Mouse (Mus musculus) heart, postnatal 25 days (tissue): ENCODE measurements around the gene Ccdc27. TPM values are rescaled to one million over a fixed set of nuclear protein-coding genes. Genes with fewer than 3 reads are reported as not detected.

Experiments
- DNase-seq: peaks from one replicate; pipeline ENCODE4 v3.0.0; 2022; ENCODE audit warnings: low spot score
- intact Hi-C: fragments of 180-260 bp; cut with DNase I; formaldehyde crosslinking; loops from one replicate; pipeline ENCODE4 v1.15.1; 2025
- total RNA-seq, 2 experiments: library from RNA; stranded (reverse); gene quantifications; 2 replicates each; pipeline ENCODE4 v1.2.3; 2021

Gene Ccdc27
- total RNA-seq = not detected

GRCm38 (mm10) chr4:154042577-154042976 is at the start of gene Ccdc27:
Ccdc27 (minus strand) TSS chr4:154042677.
- intact Hi-C loops = no loop called here
- DNase-seq = no peak

- intact Hi-C loops = no loop called here
- DNase-seq = no peak
Measured at GRCm38 (mm10) chr4:154091356-154091755, 48.9 kb upstream of the Ccdc27 start.

DNA sequence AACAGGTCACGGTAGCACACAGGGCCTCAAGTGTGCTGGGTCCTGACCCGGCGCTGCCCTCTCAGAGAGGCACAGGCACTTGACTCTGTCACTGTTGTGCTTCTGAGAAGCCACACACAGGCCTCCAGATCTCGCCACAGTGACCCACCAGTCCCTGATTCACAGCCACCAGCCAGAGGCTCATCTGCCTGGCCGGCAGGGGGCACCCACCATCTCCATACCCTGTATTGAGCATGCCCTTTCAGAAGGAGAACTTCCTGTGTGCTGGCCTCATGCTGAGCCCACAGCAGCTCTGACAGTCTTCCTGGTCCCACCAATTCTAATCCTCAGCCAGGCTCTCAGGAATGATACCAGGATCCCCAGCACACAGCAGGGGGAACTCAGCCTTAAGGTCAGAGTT is 46.7 kb upstream of the Ccdc27 start:
- intact Hi-C loops = no loop called here
- no peak for DNase-seq

- intact Hi-C loops = no loop called here
- DNase-seq = no peak
Measured at GRCm38 (mm10) chr4:154086436-154086835, 44.0 kb upstream of the Ccdc27 start.

DNA sequence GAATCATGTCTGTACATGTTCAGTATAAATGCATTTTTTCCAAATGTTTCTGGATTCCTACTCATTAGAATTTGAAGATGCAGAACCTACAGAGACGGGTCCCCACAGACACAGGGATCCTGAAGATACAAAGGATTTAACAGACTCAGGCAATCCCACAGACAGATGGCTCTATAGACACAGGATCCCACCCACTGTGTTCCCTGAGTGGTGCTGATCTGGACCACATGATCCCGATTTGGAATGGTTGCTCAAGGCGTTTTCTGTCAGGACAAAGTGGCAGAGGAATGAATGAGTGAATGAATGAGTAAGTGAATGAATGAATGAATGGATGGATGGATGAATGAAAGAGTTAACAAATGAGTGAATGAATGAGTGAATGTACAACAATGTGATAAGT is 43.4 kb upstream of the Ccdc27 start:
- intact Hi-C loops = no loop called here
- no peak for DNase-seq

- DNase-seq = no peak
- intact Hi-C loops = no loop called here
Measured at GRCm38 (mm10) chr4:154081974-154082373, 39.5 kb upstream of the Ccdc27 start.

DNA sequence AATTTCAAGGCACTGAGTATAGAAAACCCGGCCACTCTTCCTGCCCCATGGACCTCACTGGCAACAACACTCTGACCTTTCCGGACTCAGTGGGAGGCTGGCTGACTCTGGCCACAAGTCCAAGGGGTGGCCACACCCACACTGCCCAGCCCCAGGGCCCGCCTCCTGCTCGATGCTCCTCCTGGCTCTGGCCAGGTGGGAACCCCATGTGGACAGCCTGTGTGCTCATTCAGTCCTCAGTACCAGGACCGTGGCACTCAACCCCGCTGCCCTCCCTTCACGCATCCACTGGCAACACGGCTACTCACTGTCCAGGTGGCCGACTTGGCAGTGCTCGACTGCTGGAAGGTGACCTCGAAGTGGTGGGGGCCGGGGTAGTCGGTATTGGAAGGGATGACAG is 38.5 kb upstream of the Ccdc27 start:
- no peak for DNase-seq
- intact Hi-C loops = no loop called here

DNA sequence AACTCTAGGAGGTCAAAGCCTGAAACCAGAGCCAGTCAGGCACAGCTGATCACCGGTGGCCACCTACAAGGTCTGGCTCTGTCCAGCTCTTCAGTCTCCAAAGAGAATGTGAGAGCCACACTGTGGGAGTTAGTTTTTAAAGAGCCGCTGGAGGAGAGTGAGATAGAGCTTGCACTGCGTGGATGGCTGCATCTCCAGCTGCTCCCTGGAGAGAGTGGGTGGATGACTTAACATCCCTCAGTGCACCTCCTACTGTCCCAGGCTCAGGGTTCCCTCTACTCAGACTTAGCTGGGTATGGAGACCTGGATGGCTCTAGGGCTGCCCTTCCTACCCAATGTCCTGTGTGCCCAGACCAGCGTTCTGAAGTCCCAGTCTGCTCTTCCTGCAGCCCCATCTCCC is 37.7 kb upstream of the Ccdc27 start:
- no peak for DNase-seq
- intact Hi-C loops = no loop called here

DNA sequence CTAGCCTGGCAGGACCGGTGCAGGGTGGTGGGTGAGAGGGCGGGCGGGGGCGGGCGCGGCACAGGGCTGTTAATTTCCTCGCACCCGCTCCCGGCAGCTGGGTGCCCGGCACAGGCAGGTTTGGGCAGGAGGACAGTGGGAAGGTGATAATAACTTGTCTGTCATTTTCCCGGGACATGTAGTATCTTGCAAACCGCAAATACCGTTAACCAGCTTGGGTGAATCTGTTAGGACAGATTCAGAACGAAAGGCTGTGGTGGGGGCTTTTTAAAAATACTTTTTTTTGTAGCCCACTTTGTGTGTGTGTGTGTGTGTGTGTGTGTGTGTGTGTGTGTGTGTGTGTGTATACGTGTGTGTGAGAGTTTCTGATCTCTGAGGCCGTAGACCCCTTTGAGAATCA is 29.5 kb upstream of the Ccdc27 start:
- intact Hi-C loops = no loop called here
- DNase-seq = no peak

DNA sequence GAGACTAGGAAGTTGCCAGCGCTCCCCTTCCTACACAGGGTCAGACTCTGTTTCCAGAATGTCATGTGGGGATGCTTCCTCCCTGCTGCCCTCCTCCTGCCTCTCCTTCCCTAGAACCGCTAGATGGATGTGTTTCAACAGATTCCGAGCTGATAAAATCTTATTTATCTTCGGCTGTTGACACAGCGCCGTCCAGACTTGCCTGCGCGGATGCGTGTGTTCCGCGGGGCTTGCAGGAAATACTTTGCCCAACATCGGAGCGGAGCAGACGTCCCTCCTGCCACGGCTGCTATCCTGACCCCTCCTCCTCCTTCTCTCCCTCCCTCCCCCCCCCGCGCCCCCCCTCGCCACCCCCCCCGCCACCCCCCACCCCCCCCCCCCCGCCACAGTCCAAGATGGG is 29.0 kb upstream of the Ccdc27 start:
- intact Hi-C loops = no loop called here
- no peak for DNase-seq

- intact Hi-C loops = no loop called here
- DNase-seq = no peak
Measured at GRCm38 (mm10) chr4:154070896-154071295, 28.4 kb upstream of the Ccdc27 start.

DNA sequence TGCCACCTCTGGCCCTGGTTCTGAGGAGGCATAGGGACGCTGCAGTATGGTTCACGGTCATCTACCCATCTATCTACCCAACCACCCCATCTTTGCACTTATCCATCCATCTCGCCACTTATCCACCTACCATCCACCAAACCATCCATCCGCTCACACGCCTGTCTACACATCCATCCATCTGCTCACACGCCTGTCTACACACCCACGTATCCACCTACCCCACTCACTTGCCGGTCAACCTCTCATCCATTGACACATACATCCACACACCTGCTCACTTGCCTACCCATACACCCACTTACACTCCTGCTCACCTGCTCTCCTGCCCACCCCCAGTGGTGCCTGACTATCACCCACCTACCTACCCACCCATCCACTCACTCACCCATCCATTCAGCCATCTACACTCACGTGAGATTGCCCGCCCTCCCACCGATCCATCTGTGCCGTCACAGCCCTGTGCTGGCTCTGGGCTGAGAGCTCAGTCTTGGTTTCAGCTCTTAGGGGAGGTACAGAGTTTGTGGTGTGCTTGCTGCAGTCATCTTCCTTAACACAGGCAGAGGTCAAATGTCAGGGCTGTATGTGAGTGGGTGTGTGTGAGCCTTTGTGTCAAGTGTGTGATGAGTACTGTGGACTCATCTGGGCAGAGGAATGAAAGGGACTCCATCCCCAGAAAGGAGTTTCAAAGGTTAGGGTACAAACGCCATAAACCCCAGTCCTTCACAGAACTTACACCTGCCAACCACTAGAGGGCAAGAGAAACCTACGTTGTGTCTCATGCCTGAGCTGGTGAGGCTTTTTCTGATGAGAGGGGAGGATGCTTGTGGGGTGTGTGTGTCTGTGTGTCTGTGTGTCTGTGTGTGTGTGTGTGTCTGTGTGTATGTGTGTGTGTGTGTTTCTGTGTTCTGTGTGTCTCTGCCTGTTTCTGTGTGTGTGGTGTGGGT is 22.6 kb upstream of the Ccdc27 start:
- no peak for DNase-seq

DNA sequence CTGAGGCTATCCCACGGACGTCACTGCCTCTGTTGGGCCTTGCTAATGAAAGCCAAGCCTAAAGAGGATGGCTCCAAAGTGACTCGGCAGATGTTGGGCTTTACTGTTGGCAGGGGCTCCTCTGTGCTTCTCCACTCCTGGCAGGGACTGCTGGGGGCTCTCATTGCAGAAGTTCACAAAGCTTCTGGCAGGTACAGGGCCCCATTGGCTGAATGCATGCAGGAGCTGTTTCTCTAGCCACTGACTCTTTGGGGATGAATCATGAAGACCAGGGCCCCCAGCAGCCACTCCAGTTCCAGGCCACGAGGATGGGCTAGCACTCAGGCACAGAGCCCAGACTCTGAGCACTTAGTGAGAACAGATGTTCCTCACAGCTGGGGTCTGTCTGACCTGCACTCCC is 15.2 kb upstream of the Ccdc27 start:
- DNase-seq = no peak
- intact Hi-C loops = no loop called here

More for the DNA sequence above, 22.6 kb upstream of the Ccdc27 start:
- intact Hi-C loops = loop anchor here (2.0 to 5.0 kb wide), 3 partner anchors 92 to 207 kb away; no protein-coding TSS in a partner anchor

DNA sequence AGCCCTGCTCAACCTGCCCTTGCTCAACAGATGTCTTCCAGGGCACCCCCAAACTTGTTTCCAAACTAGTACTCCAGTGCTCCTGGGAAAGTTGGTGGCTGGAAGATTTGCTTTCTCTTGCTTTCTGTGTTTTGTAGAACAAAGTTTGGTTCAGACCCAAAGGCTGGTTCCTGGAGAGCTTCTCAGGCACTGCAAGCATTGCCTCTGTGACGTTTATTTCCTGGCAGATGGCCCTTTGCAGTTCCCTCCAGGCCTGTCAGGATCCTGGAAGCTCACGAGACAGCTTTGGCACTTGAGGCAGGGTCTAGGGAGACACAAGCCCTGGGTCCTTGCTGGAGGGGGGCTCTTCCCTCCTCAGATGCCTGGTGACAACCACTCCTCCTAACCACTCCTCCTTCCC is 14.2 kb upstream of the Ccdc27 start:
- intact Hi-C loops = no loop called here

GRCm38 (mm10) chr4:154056046-154056445 is 13.6 kb upstream of the Ccdc27 start:
- DNase-seq = no peak
- intact Hi-C loops = no loop called here

More for the DNA sequence above, 14.2 kb upstream of the Ccdc27 start:
- no peak for DNase-seq

- no peak for DNase-seq
- intact Hi-C loops = no loop called here
Measured at GRCm38 (mm10) chr4:154055482-154055881, 13.0 kb upstream of the Ccdc27 start.

DNA sequence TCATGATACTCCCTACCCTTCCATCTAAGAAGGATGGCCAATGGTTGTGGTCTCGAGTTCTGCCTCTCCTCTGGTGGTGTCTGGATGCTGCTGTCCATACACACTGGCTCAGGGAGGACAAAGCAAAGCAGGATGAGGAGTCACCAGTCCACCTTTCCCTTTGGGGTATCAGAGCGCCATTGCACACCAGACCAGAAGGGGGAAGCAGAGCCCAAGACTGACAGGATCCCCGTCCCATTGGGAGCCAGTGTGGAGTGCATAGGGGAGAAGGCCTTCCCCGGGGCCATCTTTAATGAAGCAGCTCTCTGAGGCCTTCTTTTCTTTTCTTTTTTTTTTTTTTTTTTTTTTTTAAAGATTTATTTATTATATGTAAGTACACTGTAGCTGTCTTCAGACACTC is 10.6 kb upstream of the Ccdc27 start:
- intact Hi-C loops = no loop called here
- no peak for DNase-seq

DNA sequence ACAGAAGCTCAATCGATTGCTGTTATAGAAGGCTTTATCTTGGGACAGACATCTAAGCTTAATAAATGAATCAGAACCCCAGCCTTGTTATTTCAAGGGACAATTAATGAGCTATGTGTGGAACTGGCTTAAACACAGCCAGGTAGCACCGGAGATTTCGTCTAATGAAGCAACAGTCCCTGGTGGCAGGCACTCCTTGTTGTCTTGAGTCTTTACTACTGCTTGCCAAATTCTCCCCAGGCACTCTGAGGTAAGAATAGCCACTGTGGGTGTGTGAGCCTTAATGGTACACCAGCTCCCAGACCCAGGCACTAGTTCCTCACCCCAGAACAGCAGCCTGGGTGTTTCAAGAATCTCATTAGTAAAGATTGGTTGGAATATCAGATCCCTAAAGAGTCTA is 8.9 kb upstream of the Ccdc27 start:
- intact Hi-C loops = no loop called here
- DNase-seq = no peak

- DNase-seq = no peak
- intact Hi-C loops = no loop called here
Measured at GRCm38 (mm10) chr4:154045837-154046236, 3.4 kb upstream of the Ccdc27 start.

- DNase-seq = no peak
- intact Hi-C loops = no loop called here
Measured at GRCm38 (mm10) chr4:154037123-154037522, 5.4 kb downstream of the Ccdc27 start.

- intact Hi-C loops = no loop called here
- DNase-seq = no peak
Measured at GRCm38 (mm10) chr4:154028646-154029045, 13.8 kb downstream of the Ccdc27 start.

DNA sequence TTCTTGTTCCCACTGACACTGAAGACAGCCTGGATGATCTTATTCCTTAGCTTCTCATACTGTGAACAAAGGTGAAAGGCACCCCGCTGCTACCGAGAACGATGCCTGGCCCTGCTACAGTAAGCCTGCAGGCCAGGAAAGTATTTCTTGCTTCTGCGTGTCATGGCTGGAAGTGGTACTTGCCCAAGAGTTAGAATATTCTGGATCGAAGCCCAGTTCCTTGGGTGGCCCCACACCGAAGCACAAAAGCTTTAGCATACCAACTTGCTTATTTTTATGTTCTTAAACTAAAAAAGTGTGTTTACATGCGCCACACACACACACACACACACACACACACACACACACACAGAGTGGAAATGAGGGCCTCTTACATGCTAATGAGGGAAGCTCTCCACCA is 14.4 kb downstream of the Ccdc27 start:
- intact Hi-C loops = no loop called here
- DNase-seq = no peak
